Mouse (Mus musculus): ENCODE measurements around the gene Dnajc25. TPM values are rescaled to one million over a fixed set of nuclear protein-coding genes. Genes with fewer than 3 reads are reported as not detected.

The Dnajc25 gene
- 3.7 and 4.7 TPM in 2 replicates for polyA plus RNA-seq (2012; rRNA removed)

- DNase-seq (ENCODE audit: low read depth): no peak
Observed at GRCm38 (mm10) chr4:58994762-58995161, at the start of gene Dnajc25. Gene Dnajc25 (plus strand): TSS chr4:58995062.

- DNase-seq (ENCODE audit: low read depth): no peak
Observed at GRCm38 (mm10) chr4:58948391-58948790, 46.5 kb upstream of the Dnajc25 start.

DNA sequence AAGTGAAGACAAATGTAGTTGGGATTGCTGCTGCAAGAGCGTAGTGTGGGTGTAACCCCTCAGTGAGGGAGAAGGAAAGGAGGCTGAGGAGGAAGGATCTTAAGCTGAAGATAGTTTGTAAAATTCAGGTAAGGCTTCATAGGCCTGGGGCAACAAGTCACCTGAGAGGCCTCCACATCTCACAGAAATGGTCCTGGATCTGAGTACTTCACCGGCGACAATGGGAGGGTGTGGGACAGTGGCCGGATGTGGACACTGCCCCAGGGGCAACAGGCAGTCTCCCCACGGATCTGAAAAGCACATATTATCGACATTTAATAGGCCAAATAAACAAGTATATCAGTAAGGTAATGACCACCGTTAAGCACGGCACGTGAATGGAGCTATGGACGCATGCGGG is 42.2 kb upstream of the Dnajc25 start:
- DNase-seq (ENCODE audit: low read depth): no peak

DNA sequence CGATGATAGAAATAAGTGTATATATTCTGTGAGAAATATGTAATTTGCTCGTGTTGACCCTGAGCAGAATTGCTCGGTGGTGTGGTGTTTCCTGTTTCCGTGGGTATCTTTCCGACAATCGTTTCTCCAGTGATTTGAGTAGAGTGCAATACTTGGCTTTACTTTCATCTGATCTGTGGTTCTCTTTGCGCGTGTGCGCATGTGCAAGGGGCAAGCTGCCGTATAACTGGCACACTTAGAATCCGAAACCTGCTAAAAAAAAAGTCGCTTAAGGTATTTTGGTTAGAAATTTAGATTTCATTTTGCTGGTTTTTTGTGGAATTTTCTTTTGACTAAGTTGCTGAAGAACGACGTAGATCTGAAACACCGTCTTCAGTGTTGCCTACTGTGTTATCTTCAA is 33.1 kb upstream of the Dnajc25 start:
- no peak for DNase-seq (ENCODE audit: low read depth)

- no peak for DNase-seq (ENCODE audit: low read depth)
Observed at GRCm38 (mm10) chr4:58963271-58963670, 31.6 kb upstream of the Dnajc25 start.

DNA sequence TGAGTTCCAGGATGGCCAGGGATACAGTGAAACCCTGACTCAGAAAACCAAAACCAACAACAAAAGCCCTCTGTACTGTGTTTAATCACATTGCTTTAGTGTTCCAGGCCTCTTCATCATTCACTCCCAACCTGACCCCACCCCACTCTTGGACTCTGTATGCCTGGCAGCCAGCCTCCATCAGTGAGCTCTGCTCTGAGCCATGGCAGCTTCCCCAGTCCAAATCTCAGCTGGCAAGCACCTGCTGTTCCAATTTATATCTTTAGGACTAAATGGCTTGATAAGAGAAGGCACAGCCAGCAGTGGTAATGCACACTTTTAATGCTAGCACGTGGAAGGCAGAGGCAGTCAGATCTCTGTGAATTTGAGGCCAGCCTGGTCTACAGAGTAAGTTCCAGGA is 29.7 kb upstream of the Dnajc25 start:
- no peak for DNase-seq (ENCODE audit: low read depth)

DNA sequence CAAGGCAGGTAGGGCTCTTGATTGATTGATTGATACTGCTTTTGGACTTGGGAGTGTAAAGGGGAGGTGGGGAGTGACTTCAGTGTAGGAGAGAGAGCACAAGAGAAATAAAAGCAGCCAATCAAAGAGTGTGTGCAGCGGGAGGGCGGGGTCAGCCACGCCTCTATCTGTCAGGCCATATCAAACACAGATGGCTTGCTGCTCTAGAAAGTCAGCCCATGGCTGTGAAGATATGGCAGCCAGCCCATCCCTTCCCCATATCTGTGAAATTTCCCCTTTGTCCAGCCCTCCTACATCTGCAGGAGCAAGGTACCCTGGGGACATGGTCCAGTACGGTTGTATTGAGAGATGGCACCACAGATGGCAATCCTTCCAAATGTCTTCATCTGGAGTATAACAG is 24.2 kb upstream of the Dnajc25 start:
- no peak for DNase-seq (ENCODE audit: low read depth)

- no peak for DNase-seq (ENCODE audit: low read depth)
Observed at GRCm38 (mm10) chr4:58975711-58976110, 19.2 kb upstream of the Dnajc25 start.

- no peak for DNase-seq (ENCODE audit: low read depth)
Observed at GRCm38 (mm10) chr4:58981421-58981820, 13.4 kb upstream of the Dnajc25 start.

DNA sequence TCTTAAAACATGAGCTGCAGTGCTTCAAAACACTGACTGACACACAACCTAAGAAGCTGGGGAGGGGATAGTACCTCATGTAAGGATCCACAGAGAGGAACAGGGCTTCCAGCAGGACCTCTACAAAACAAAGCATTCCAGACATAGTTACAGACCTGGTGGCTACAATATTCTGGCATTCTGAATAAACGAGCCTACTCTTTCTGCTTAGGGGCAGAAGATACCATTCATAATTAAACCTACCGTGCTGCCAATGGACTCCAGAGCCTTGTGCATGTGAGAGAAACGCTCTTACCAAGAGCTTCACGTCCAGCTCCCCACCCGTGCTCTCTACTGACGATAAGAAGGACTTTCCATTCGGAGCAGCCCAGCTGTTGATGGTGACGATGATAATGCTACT is 12.1 kb upstream of the Dnajc25 start:
- DNase-seq (ENCODE audit: low read depth): no peak

GRCm38 (mm10) chr4:58985157-58985648 is 9.7 kb upstream of the Dnajc25 start:
- no peak for DNase-seq (ENCODE audit: low read depth)

- no peak for DNase-seq (ENCODE audit: low read depth)
Observed at GRCm38 (mm10) chr4:58986540-58987190, 8.2 kb upstream of the Dnajc25 start, which contains the start of gene Ptgr1. Gene Ptgr1 (minus strand): TSS chr4:58987119.

DNA sequence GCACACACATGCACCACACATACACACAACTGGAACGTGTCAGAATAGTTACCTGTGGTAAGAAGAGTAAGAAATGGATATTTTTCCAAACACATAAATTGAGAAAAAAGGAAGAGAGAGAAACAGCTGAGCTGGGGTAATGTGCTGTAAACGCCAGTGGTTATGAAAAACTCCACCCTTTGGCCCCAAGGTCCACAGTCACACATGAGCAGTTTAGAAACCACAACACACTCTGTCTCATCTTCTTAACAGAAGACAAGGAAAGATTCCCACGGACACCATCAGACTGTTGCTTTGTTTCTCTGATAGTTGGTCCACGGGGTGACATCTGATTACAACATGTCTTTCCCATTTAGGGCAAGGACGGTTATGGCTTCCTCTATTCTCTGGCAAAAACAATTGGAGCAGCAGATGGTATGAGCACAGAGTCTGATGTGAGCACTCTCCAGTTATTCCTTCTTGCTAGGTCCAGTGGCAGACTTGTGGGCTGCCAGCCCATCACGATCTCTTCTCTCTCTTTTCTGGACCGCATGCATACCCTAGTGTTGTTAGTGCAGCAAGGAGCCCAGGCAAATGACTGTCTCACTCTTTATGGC is 5.5 kb upstream of the Dnajc25 start:
- no peak for DNase-seq (ENCODE audit: low read depth)

- no peak for DNase-seq (ENCODE audit: low read depth)
Observed at GRCm38 (mm10) chr4:58990609-58991434, 4.0 kb upstream of the Dnajc25 start.

DNA sequence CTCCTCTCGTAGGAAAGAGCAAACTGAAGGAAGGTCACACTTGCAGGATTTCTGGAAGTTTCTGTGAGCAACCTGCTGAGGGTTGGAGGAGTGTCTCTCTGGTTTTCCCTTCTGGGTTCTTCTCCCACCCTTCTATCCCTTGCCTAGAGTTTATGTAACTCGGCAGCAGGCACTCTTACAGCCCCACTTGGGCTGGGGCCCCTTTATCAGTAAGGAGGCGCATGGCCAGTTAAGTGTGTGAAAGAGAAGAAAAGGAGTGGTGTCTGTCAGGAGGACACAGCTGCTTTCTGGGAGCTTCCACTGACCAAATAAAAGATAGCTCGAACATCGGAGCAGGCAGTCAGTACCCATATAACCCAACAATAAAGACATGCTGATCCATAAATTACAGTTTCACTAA is 2.7 kb upstream of the Dnajc25 start:
- DNase-seq (ENCODE audit: low read depth): no peak

DNA sequence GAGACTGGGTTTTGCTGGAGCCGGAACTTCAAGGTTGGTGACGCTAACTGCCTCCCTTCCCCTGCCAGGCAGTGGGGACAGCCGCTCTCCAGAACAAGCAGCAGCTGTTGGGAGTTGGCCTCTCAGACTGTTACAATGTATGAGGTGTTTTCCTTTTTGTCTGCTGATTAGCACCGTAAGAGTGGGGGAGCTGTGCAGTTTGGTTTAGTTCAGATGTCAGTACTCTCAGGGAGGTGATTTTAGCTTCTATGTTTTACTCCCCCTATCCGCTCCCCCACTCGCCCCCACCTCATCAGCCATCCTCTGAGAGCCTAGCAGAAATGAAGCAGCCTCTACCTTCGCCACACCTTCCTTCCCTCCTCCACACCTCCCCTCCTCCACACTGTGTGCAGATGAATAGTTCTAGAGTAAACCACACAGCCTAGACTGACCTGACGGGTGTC is 410 bp downstream of the Dnajc25 start:
- no peak for DNase-seq (ENCODE audit: low read depth)

DNA sequence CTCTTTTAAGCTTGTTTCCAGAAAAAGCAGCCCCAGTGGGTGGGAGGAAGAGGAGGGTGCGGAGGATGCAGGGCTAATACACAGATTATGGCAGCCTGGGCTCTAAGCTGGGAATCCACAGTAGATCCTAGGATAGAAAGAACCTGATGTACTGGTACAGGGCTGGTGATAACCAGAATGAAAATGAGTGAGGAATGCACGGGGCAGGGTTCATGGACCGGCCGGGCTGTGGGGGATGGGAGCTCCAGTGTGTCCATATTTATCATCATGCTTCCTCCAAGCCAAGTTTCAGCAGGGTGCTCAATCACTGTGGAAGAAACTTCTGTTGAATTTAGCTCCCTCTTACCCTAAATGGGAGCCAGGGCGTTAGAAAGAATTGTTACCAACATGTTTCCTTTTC is 2.2 kb downstream of the Dnajc25 start:
- DNase-seq (ENCODE audit: low read depth): no peak

DNA sequence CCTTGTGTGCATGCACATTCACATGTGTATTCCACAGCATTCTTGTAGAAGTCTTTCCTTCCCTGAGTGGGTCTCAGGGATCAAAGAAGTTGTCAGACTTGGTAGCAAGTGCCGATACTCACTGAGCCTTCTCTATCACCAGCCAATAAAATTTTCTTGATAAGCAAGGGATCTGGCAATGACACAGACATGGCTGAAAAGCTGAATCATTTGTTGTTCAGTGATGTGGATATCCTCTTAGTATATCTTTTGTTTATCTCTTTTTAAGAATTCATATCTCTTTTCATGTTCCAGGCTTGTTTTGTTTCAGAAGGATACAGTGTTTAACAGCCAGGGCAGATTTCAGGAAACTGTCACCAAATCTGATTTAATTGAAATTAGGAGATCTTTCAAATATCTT is 3.8 kb downstream of the Dnajc25 start:
- no peak for DNase-seq (ENCODE audit: low read depth)

DNA sequence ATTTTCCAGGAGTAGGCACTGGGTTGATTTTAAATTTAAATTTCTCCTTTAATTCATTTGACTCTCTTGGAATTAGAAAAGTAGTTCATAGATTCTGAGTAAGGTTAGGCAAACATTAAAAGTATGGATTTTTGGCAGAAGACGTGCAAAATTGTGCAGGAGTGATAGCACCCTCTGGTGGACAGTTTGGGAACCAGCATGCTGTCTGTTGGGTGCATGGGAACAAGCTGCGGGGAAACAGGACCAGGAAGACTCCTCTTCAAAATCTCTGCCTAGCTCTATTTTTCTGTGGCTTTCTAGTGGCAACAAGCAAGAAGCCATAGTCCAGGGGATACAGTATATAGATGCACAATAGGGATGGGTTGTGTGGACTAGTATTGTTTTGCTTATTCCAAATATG is 4.8 kb downstream of the Dnajc25 start:
- no peak for DNase-seq (ENCODE audit: low read depth)

- DNase-seq (ENCODE audit: low read depth): no peak
Observed at GRCm38 (mm10) chr4:59000614-59001013, 5.8 kb downstream of the Dnajc25 start.

- DNase-seq (ENCODE audit: low read depth): no peak
Observed at GRCm38 (mm10) chr4:59002948-59003805, 8.3 kb downstream of the Dnajc25 start, which contains the start of gene Gm20503. Gene Gm20503 (plus strand): TSS chr4:59003210.

GRCm38 (mm10) chr4:59003806-59004200 is 8.9 kb downstream of the Dnajc25 start:
- DNase-seq (ENCODE audit: low read depth): no peak

All from gonadal fat pad, adult 2 months (tissue).